Mouse (Mus musculus): ENCODE results near the gene Ucp1.

- TF ChIP-seq CTCF (IDR thresholded peaks at IDR 0.05; ENCODE audit: low read depth) (no peak), EP300 (optimal IDR thresholded peaks at IDR 0.05) (no peak)
Measured at GRCm38 (mm10) chr8:83244151-83244550, 46.0 kb upstream of the Ucp1 start.
